Mouse (Mus musculus): ENCODE results near the gene Crmp1. TPM values are rescaled to one million over a fixed set of nuclear protein-coding genes. Genes with fewer than 3 reads are reported as not detected.

Crmp1 gene
- polyA plus RNA-seq, 1 experiment from 2014 or later, result 790 TPM

Other genes with a start within 250 kb of the Crmp1 start
- 2.3 and 2.6 TPM in 2 replicates for gene Gm1043, start 156.6 kb upstream of the Crmp1 start, polyA plus RNA-seq (2015; fragmentation: Nextera tagmentation; extraction: Ambion mirVana)
- 7.1 and 9.3 TPM in 2 replicates for gene Evc, start 95.0 kb downstream of the Crmp1 start, polyA plus RNA-seq (2015; fragmentation: Nextera tagmentation; extraction: Ambion mirVana)
- 6.0 and 6.6 TPM in 2 replicates for gene Evc2, start 96.6 kb downstream of the Crmp1 start, polyA plus RNA-seq (2015; fragmentation: Nextera tagmentation; extraction: Ambion mirVana)